Mouse (Mus musculus): ENCODE measurements around the gene Mrps27. TPM values are rescaled to one million over a fixed set of nuclear protein-coding genes. Genes with fewer than 3 reads are reported as not detected.

The Mrps27 gene
- 10.3 and 11.0 TPM in 2 replicates for polyA plus RNA-seq (2012; ENCODE audit: insufficient read depth, insufficient read length, missing spikeins)

DNA sequence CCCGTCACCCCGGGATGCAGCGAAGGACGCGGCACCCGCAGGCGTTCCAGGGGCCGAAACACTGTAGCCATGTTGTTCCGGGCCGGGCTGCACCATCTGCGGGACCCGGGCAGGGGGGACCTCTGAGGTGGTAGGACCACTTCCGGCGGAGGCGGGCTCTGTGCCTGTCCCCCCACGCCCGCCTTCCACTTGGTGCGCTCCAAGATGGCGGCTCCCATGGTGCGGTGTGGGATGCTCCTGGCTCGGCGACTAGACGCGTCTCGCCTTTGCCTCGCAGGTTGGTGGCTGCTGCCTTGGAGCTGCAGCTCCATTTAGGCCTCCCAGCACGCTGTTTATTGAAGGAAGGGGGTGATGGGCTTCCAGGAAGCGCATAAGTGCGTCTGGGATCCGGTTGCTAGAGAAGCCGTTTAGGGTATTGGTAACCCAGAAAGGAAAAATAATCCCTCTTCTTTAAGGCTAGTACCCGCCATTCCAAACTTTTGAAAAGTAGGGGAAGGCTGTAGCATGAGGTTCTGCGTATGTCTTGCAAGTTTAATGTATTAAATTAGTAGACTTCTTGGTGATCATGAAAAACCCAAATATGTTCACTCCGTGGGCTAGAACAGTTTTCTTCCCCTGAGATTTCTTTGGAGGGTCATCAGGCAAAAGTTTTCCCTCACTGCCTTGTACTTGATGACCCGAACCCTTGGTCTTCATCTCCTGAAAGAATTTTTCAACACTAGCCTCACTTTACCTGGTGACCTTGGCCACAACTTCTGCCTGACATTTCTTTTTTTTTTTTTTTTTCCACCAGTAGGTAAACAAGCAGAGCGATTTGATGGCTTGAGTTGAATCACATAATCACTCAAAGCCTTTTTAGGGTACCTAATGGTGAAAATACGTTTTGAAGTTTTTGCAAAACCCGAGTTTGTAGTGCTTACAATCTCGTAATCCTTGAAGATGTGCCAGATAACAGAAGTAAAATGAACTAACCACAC is at the start of gene Mrps27, which contains the start of gene Ptcd2:
TSS of gene Mrps27 (plus strand) at position 188 of the 977 bp plus-strand sequence.
TSS of gene Ptcd2 (minus strand) at position 107 of the 977 bp plus-strand sequence.
- peak within 1 kb of the TSS; percentile 92 for H3K4me3 ChIP-seq (ENCODE audit: insufficient read depth, low read length)
- H3K27ac ChIP-seq (ENCODE audit: insufficient read depth, low read depth, low read length), result peak within 1 kb of the TSS; percentile 68
- peaks cover 10% of the 10 kb centered on the region for H3K4me1 ChIP-seq (ENCODE audit: control insufficient read depth, insufficient read depth, low read length)
- no peak for TF ChIP-seq POLR2A (IDR thresholded peaks at IDR 0.05; ENCODE audit: borderline replicate concordance, low read depth, low read length)
- no peak for TF ChIP-seq CTCF (IDR thresholded peaks at IDR 0.05; ENCODE audit: low read depth, low read length)

DNA sequence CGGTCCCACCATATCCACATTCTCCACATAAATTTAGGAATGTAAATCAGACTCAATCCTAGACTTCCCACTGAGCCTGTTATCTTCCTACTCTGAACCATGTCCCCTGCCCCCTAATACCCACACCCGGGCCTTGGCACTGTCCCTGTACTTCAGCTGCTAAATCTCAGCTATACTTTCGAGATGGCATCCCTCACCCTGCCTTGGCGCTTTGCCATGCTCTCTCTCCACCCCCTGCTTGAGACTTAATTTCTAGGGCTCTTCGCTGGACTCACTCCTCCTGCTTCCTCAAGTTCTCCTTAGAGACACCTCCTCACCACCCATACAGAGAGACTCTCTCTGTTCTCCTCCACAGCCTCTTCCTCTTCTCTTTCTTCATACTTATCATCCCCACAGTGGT is 44.7 kb upstream of the Mrps27 start:
- Histone ChIP-seq H3K27ac (ENCODE audit: insufficient read depth, low read depth, low read length) (no peak overlapping the region), H3K4me3 (ENCODE audit: insufficient read depth, low read length) (no peak overlapping the region), H3K4me1 (ENCODE audit: control insufficient read depth, insufficient read depth, low read length) (peaks cover 6% of the 10 kb centered on the region)
- TF ChIP-seq POLR2A (IDR thresholded peaks at IDR 0.05; ENCODE audit: borderline replicate concordance, low read depth, low read length) (no peak), CTCF (IDR thresholded peaks at IDR 0.05; ENCODE audit: low read depth, low read length) (no peak)

DNA sequence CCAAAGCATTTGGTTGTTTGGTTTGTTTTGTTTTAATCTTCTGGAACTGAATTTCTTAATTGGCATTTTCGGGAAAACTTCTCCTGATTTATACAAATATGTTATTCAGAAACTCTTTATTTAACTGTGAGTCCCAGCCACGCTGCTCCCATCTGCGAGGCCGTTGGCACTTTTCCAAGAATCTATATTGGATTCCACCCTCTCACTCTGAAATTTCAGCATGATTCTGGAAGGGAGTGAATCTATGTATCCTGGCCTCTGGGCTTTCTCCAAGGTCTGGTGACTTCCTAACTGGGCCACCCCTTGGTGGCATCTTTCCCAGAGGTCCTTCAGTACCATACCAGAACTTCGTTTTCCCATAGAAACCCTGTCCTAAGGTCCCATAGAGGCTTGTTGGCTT is 40.7 kb upstream of the Mrps27 start:
- Histone ChIP-seq H3K27ac (ENCODE audit: insufficient read depth, low read depth, low read length) (no peak overlapping the region), H3K4me1 (ENCODE audit: control insufficient read depth, insufficient read depth, low read length) (peaks cover 6% of the 10 kb centered on the region), H3K4me3 (ENCODE audit: insufficient read depth, low read length) (no peak overlapping the region)
- TF ChIP-seq CTCF (IDR thresholded peaks at IDR 0.05; ENCODE audit: low read depth, low read length) (no peak), POLR2A (IDR thresholded peaks at IDR 0.05; ENCODE audit: borderline replicate concordance, low read depth, low read length) (no peak)

DNA sequence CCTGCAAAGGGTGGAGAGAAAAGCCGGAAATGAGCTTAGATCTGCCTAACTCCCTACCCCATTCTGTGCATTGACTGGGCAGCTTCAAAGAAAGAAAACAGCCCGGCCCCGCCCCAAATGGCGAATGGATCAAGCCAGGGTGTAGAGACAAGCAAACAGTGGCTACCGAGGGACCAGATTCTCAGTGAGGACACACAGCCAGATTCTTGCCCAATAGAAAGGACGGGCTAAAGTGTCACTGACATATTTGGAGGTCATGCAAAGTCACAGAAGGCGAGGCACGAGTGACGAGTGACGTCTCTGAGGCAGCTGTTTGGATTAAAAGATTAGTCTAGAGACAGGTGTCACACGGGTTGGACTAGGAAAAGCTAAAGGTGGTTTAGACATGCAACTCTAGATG is 40.2 kb upstream of the Mrps27 start:
- Histone ChIP-seq H3K4me1 (ENCODE audit: control insufficient read depth, insufficient read depth, low read length) (peaks cover 4% of the 10 kb centered on the region), H3K27ac (ENCODE audit: insufficient read depth, low read depth, low read length) (no peak overlapping the region), H3K4me3 (ENCODE audit: insufficient read depth, low read length) (no peak overlapping the region)
- TF ChIP-seq POLR2A (IDR thresholded peaks at IDR 0.05; ENCODE audit: borderline replicate concordance, low read depth, low read length) (no peak), CTCF (IDR thresholded peaks at IDR 0.05; ENCODE audit: low read depth, low read length) (no peak)

DNA sequence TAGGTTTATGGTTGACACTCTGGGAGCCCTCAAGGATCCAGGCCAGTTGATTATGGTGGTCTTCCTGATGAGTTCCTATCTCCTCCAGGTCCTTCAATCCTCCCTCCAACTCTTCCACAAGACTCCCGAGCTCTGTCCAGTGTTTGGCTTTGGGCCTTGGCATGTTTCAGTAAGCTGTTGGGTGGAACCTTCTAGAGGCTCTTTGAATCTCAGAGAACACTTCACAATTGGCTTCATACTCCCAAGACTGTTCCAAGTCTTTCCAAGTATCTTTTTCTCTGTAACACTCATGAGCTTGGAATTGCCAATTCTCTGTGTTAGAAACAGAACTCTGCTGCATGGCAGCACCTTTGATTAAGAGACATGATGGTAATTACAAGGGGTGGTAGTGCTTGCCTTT is 39.4 kb upstream of the Mrps27 start:
- Histone ChIP-seq H3K27ac (ENCODE audit: insufficient read depth, low read depth, low read length) (no peak overlapping the region), H3K4me3 (ENCODE audit: insufficient read depth, low read length) (no peak overlapping the region), H3K4me1 (ENCODE audit: control insufficient read depth, insufficient read depth, low read length) (no peaks in the 10 kb centered on the region)
- TF ChIP-seq POLR2A (IDR thresholded peaks at IDR 0.05; ENCODE audit: borderline replicate concordance, low read depth, low read length) (no peak), CTCF (IDR thresholded peaks at IDR 0.05; ENCODE audit: low read depth, low read length) (no peak)

DNA sequence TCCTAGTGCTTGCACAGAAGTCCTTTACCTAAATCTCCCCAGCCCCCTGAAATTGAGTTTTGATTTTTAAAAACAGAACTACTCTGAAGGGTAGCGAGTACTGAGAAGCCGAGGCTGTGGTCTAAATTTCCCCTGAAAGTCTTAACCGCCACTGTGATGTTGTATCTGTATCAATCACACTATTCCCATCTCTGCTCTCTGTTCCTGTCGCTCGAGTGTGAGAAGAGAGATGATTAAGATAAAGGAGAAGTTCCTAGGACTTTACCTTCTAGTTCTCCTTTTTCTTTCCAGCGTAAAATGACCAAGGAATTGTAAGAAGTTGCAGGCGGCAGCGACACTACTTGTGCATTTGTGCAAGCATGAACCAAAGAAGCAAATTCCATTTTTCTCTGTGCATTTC is 38.4 kb upstream of the Mrps27 start:
- Histone ChIP-seq H3K4me1 (ENCODE audit: control insufficient read depth, insufficient read depth, low read length) (no peaks in the 10 kb centered on the region), H3K27ac (ENCODE audit: insufficient read depth, low read depth, low read length) (no peak overlapping the region), H3K4me3 (ENCODE audit: insufficient read depth, low read length) (no peak overlapping the region)
- no peak for TF ChIP-seq POLR2A (IDR thresholded peaks at IDR 0.05; ENCODE audit: borderline replicate concordance, low read depth, low read length)
- TF ChIP-seq CTCF (IDR thresholded peaks at IDR 0.05; ENCODE audit: low read depth, low read length), result no peak

DNA sequence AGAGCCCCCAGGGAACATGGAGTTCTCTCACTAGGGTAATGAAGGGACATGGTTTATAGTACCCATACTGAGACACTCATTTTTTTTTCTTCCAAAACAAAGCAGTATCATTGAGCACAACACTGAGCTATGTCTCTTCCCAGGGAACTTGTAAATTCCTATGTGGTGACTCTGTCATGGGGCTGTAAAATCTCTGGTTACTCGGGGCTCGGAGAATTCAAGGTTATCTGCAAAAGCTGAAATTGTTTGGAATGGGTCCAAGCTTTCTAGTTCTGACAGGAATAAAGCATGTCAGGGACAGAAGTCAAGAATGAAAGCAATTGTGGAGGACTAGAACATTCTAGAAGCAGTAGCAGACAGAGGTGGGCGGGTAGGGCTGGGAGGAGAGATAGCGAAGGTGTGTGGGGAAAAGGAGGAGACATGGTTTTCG is 36.6 kb upstream of the Mrps27 start:
- Histone ChIP-seq H3K4me3 (ENCODE audit: insufficient read depth, low read length) (no peak overlapping the region), H3K4me1 (ENCODE audit: control insufficient read depth, insufficient read depth, low read length) (no peaks in the 10 kb centered on the region), H3K27ac (ENCODE audit: insufficient read depth, low read depth, low read length) (no peak overlapping the region)
- no peak for TF ChIP-seq POLR2A (IDR thresholded peaks at IDR 0.05; ENCODE audit: borderline replicate concordance, low read depth, low read length)
- no peak for TF ChIP-seq CTCF (IDR thresholded peaks at IDR 0.05; ENCODE audit: low read depth, low read length)

DNA sequence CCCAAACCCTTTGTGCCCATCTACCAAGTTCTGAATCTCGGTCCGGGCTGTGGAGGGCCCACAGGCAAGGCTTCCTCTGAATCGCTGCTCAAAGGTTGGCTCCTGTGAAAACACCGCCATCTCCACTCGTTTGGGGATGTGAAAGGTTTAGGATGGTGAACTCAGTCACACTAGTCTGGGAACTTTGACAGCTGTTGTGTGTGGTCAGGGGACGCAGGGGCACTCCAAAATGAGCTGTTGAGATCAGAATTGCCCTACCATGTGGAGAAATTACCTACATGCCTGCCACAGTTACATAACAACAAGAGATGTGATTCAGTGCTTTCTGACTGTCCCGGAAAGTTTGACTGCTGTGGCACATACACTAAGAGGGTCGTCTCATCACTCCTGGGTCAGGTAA is 36.2 kb upstream of the Mrps27 start:
- TF ChIP-seq CTCF (IDR thresholded peaks at IDR 0.05; ENCODE audit: low read depth, low read length) (no peak), POLR2A (IDR thresholded peaks at IDR 0.05; ENCODE audit: borderline replicate concordance, low read depth, low read length) (no peak)
- Histone ChIP-seq H3K27ac (ENCODE audit: insufficient read depth, low read depth, low read length) (no peak overlapping the region), H3K4me1 (ENCODE audit: control insufficient read depth, insufficient read depth, low read length) (no peaks in the 10 kb centered on the region), H3K4me3 (ENCODE audit: insufficient read depth, low read length) (no peak overlapping the region)

DNA sequence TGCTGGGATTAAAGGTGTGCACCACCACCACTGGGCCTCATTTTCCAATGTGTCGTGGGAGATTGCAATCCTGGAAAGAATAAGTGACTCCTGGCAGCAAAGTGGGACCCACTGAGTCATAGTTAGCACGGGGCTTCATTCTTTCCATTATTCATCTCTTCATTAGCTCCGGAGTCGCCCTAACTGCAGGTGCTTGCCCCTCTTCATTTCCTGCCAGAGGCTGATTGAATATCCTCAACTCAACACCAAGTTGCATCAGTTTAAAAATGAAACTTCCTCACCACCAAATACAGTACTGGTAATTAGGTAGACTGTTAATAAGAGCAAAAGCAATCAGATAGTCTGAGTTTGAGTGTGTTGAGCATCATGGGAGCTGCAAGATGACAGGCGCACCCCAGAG is 30.5 kb upstream of the Mrps27 start:
- no peak overlapping the region for H3K4me3 ChIP-seq (ENCODE audit: insufficient read depth, low read length)
- peaks cover 5% of the 10 kb centered on the region for H3K4me1 ChIP-seq (ENCODE audit: control insufficient read depth, insufficient read depth, low read length)
- H3K27ac ChIP-seq (ENCODE audit: insufficient read depth, low read depth, low read length), result no peak overlapping the region
- TF ChIP-seq POLR2A (IDR thresholded peaks at IDR 0.05; ENCODE audit: borderline replicate concordance, low read depth, low read length) (no peak), CTCF (IDR thresholded peaks at IDR 0.05; ENCODE audit: low read depth, low read length) (no peak)

DNA sequence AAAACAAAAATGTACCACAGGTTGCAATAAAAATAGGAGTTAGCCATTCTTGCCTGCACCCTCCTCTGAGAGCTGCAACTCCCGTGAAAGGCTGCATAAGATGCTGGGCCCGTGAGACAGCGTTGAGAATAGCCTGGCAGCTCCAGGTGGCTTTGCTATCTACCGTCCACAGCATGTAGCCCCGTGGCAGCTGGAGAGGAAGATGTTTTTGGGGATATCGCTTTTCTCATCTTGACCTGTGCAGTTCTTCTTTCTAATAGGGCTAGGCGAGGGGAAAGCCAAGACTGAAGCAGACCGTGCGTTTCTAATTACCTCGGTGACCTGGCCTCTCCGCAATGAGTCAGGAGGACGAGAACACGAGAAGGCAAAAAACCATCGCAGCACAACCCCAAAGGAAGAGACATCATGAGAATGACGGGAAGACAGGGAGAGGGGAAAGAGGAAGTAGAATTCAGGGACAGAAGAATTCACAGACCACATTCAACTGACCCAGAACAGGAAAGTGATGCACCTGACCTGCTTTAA is 29.9 kb upstream of the Mrps27 start:
- Histone ChIP-seq H3K4me3 (ENCODE audit: insufficient read depth, low read length) (no peak overlapping the region), H3K27ac (ENCODE audit: insufficient read depth, low read depth, low read length) (no peak overlapping the region), H3K4me1 (ENCODE audit: control insufficient read depth, insufficient read depth, low read length) (peaks cover 5% of the 10 kb centered on the region)
- TF ChIP-seq CTCF (IDR thresholded peaks at IDR 0.05; ENCODE audit: low read depth, low read length), result no peak
- TF ChIP-seq POLR2A (IDR thresholded peaks at IDR 0.05; ENCODE audit: borderline replicate concordance, low read depth, low read length), result no peak
